Mouse (Mus musculus) liver, postnatal 0 days (tissue): ENCODE data around the gene Myo15b.

Experiments
- CTCF ChIP-seq: sonication (generic); IDR thresholded peaks from 2 replicates; pipeline ENCODE4 v1.5.1; 2016; ENCODE audit warnings: antibody characterized with exemption, low read depth
- EP300 ChIP-seq: IDR thresholded peaks from 2 replicates; pipeline ENCODE4 v1.6.1; 2016; ENCODE audit warnings: antibody characterized with exemption, low read depth, mild to moderate bottlenecking

DNA sequence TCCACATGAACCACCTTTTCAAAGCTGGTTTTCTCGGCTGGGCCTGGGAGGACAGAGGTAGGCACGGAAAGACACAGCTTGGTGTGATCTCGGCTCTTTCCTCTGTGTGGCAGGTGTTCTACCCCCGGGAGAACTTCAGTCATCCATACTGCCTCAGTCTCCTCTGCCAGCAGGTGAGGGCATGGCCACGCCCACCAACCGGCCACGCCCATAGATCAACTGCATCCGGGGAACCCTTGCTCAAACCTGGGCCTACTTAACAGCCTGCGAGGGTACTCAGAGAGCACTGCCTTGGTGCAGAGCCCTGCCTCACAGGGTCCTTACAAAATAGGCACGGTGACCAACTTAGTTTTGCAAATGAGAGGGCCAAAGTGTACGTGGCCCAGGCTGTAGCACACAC lies 27.1 kb downstream of the Myo15b start:
- no peak for TF ChIP-seq CTCF
- no peak for TF ChIP-seq EP300
